Mouse (Mus musculus): Measurements from ENCODE around the gene 2310022A10Rik.
"Not testable (repeated sequence)": the region's sequence is repeated elsewhere in the genome, so short reads cannot be mapped to it uniquely, and the experiment has no call there.

2310022A10Rik gene

DNA sequence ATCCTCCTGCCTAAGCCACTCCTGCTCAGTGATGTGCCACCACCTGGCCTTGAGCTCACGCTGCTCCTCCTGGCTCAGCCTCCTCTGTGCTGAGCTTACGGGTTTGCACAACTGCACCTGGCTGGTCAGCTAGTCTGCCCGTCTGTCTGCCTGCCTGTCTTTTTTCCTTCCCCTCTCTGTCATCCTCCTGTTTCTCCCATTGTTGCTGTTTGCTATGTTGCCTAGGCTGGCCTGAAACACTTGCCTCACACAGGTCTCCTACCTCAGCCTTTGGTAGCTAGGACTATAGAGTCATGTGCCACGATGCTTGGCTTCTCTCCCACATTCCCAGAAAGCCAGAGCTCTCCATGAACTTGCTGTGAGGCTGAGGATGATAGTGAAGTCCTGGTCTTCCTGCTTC is 59.9 kb downstream of the 2310022A10Rik start:
- no peak for DNase-seq (ENCODE audit: low spot score in 2 of 2)

- DNase-seq (ENCODE audit: low spot score in 2 of 2), result no peak
These were observed 60.9 kb downstream of the 2310022A10Rik start for GRCm38 (mm10) chr7:27613751-27614499.

DNA sequence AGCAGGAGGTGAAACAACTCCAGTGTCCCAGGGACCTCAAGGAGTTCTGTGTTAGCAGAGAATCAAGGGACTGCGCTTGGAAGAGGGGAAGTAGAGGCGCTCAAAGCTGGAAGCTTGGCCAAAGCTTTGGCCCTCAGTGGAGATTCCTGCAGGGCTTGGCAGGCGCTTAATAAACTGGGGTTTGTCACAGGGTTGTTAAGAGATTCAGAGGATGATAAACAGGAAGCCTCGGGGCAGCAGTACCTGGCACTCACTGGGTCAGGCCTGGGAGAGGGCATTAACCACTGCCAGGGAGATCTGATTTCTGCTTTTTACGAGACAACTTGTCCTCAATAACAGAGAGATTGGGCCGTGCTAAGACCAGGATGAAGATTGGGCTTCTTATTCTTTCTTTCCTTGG is 68.0 kb downstream of the 2310022A10Rik start:
- no peak for DNase-seq (ENCODE audit: low spot score in 2 of 2)

- no peak for DNase-seq (ENCODE audit: low spot score in 2 of 2)
These were observed 69.2 kb downstream of the 2310022A10Rik start for GRCm38 (mm10) chr7:27622234-27622633.

DNA sequence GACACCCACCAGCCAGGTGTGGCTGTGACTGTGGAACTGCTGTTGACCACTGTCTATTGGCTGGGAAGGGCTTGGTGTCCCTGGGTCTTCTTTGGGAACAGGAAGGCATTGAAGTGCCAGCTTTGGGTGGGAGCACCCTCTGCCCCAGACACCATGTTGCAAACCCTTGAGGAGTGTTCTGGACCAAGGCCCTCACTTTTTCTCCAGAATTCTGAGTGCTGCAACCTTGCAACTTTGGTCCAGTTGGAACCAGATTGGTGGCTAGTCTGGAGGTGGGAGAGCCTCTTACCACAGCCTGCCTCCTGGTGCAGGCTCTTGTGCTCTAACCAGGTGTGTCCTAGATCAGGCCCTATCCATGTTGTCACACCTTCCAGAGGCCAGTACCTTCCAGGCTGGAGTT is 71.9 kb downstream of the 2310022A10Rik start:
- no peak for DNase-seq (ENCODE audit: low spot score in 2 of 2)

DNA sequence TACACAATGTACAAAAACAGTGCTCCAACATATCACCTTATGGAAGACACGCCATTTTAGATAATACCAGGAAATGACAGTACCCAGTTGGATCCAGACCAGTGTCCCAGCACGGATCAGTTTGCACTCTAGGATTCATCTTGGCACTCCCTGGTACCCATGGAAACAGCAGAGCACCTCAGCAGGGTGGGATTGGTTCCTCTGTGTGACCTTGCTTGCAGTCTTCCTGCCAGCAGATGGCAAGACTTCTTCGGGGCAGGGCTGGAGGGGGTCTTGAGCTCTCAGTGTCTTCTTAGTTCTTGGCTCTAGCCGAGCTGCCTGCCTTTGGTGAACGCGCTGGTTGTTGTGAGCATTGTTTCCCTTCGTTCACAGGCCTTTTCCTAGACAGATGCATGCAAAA is 74.7 kb downstream of the 2310022A10Rik start:
- no peak for DNase-seq (ENCODE audit: low spot score in 2 of 2)

DNA sequence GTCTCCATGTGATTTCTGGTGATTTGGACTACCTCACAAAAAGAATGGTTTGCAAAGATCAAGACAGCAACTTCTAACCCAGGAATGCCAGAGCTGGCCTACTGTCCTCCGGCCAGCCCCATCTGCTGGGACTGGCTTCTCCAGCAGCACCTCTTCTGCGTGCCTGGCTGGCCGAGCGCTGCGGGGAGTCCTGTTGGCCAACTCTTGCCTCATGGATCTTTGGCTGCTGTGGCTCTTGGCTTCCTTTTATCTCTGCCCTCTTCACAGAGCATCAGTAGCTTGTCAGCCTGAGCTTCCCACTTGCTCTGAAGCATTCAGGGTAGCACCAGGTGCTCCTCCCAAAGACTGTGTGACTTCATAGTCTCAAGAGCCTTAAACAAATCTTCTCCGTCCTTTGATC is 75.2 kb downstream of the 2310022A10Rik start:
- no peak for DNase-seq (ENCODE audit: low spot score in 2 of 2)

GRCm38 (mm10) chr7:27628816-27629215 is 75.8 kb downstream of the 2310022A10Rik start:
- DNase-seq (ENCODE audit: low spot score in 2 of 2), result not testable (repeated sequence)

GRCm38 (mm10) chr7:27631439-27631838 is 78.4 kb downstream of the 2310022A10Rik start:
- DNase-seq (ENCODE audit: low spot score in 2 of 2), result no peak
